Mouse (Mus musculus) heart, embryonic 12.5 days (tissue): Measurements from ENCODE around the gene Ppp6r2. TPM values are rescaled to one million over a fixed set of nuclear protein-coding genes. Genes with fewer than 3 reads are reported as not detected.

Source experiments
- ATAC-seq: fragments of 200-750 bp; cut with Nextera tagmentation; 2 replicates; pipeline ENCODE4 v1.8.0; 2017; ENCODE audit warnings: moderate TSS enrichment, moderate library complexity; ENCODE audit not compliant: insufficient number of reproducible peaks, low FRiP score
- H3K27ac ChIP-seq: fragments of 300-500 bp; sonication (generic); 2 replicates; pipeline ENCODE4 v1.5.1; 2016; ENCODE audit warnings: mild to moderate bottlenecking, moderate library complexity; ENCODE audit not compliant: poor library complexity, severe bottlenecking
- H3K27me3 ChIP-seq: fragments of 300-500 bp; sonication (generic); replicated peaks from 2 replicates; pipeline ENCODE4 v1.6.1; 2016; ENCODE audit warnings: mild to moderate bottlenecking, moderate library complexity
- H3K36me3 ChIP-seq: fragments of 300-500 bp; sonication (generic); 2 replicates; pipeline ENCODE4 v1.6.1; 2016; ENCODE audit warnings: mild to moderate bottlenecking, moderate library complexity
- H3K4me1 ChIP-seq: fragments of 300-500 bp; sonication (generic); replicated peaks from 2 replicates; pipeline ENCODE4 v1.6.1; 2016; ENCODE audit warnings: mild to moderate bottlenecking
- H3K4me2 ChIP-seq: fragments of 300-500 bp; sonication (generic); 2 replicates; pipeline ENCODE4 v1.6.1; 2016; ENCODE audit warnings: mild to moderate bottlenecking, moderate library complexity
- H3K4me3 ChIP-seq: fragments of 300-500 bp; sonication (generic); 2 replicates; pipeline ENCODE4 v1.5.1; 2016; ENCODE audit warnings: mild to moderate bottlenecking
- H3K9ac ChIP-seq: fragments of 300-500 bp; sonication (generic); 2 replicates; pipeline ENCODE4 v1.6.1; 2016; ENCODE audit warnings: mild to moderate bottlenecking, moderate library complexity
- H3K9me3 ChIP-seq: fragments of 300-500 bp; sonication (generic); replicated peaks from 2 replicates; pipeline ENCODE4 v1.6.1; 2016; ENCODE audit warnings: mild to moderate bottlenecking, moderate library complexity
- WGBS: fragments of 180-500 bp; shearing (Covaris S2); methylation state at CpG from one replicate; pipeline ENCODE4 v1.1.7; 2016; 5-methylcytosine and 5-hydroxymethylcytosine counted together
- polyA plus RNA-seq: library from polyadenylated mRNA; unstranded; fragments of >200 nt; fragmentation: Nextera tagmentation; extraction: Ambion mirVana; gene quantifications from 2 replicates; pipeline ENCODE4 v1.2.1, GENCODE M21; 2016

Ppp6r2 gene
- polyA plus RNA-seq, 1 experiment from 2014 or later: 25.9 TPM

DNA sequence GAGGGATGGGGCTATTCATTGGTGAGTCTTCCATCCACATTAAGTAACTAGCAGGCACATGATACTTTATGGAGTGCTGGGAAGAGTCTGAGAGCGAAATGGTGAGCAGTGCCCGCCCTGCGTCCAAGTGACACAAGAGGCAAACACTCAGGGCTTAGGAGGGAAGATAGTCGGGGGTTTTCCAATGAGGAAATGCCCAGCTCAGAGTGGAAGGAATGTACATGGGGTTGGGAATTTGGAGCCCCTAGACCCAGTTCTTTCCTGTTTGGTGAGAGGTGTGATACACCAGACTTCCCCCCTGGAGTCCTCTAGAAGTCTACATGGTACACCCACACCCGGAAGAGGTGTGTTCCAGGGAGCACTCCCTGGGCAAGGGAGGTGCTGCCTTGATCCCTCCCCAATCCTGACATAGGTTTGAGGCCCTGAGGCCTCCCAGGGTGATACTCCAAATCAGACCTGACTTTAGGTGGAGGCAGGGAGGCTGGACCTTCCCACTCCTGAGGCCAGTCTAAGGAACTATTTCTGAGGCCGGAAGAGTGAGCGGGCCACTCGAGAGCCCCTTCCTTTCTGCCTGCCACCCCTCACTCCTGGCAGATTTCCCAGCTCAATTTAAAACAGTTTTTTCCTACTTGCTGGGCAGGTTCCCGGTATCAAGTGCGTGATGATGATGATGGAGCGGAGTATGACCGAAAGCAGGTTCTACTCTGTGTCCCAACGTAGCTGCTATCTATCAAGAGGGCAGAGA, 35.8 kb upstream of the Ppp6r2 start:
- Histone ChIP-seq H3K36me3 (no peaks in the 10 kb centered on the region), H3K4me3 (no peak overlapping the region), H3K4me1 (peaks cover 89% of the 10 kb centered on the region), H3K4me2 (no peak overlapping the region), H3K9me3 (no peaks in the 10 kb centered on the region), H3K27ac (no peak overlapping the region), H3K27me3 (no peaks in the 10 kb centered on the region), H3K9ac (no peak overlapping the region)
- 71% methylated on average over 13 of the region's 13 CpGs for WGBS
- no peak for ATAC-seq

DNA sequence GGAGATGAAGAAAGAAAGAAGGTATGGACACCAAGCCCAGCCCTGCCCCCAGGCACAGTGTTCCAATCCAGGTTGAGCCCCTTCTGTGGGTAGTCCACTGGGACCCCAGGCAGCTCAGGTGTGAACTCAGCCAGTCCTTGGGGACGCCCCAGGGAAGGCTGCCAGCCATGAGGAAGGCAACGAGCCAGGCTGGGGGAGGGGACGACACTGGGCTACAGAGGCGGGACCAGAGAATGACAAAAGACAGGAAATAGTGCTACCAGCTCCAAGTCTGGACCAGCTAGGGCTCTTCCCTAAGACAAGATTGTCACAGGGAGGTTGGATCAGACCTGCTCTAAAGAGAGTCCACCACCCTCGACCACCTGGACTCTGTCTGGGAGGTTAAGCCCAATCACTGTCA, 34.2 kb upstream of the Ppp6r2 start:
- H3K4me2 ChIP-seq: peak overlapping the region; percentile 85
- WGBS: 12% methylated on average over 5 of the region's 5 CpGs
- H3K27me3 ChIP-seq: no peaks in the 10 kb centered on the region
- H3K36me3 ChIP-seq: no peaks in the 10 kb centered on the region
- H3K4me1 ChIP-seq: peaks cover 87% of the 10 kb centered on the region
- H3K27ac ChIP-seq: peak overlapping the region; percentile 92
- H3K9me3 ChIP-seq: no peaks in the 10 kb centered on the region
- H3K4me3 ChIP-seq: no peak overlapping the region
- ATAC-seq: no peak
- H3K9ac ChIP-seq: peak overlapping the region; percentile 55; the same call in 1 of the 2 replicates

DNA sequence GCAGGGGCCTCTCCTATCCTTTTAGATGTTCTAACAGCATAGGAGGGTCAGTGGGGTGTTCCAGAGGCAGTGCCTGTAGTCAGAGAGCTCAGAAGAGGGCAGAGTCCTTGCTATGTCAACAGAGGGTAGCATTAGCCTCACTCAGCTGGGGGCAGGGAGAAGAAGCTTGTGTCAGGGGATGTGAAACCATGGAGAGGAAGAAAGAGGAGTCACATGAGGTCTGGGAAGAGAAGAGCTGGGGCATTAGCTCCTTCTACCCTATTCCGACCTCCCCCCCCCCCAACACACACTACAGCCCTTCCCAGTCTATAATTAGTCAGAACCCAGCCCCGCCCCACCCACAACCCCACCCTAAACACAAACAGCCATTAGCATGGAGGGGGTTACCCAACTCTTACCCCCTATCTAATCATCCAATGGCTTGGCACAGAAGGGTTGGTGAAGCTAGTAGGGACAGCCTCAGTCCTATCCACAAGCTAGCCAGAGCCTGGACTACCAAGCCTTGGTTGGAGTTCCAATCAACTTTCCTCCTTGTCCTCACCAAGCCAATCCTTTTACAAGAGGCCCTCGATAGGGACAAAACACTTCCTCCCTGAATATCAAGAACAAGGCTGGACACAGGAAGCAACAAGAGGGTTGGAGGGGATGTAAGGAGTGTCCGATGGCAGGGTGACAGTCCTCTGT, 33.6 kb upstream of the Ppp6r2 start:
- Histone ChIP-seq H3K27ac (peak overlapping the region; percentile 92), H3K4me3 (no peak overlapping the region), H3K4me1 (peaks cover 87% of the 10 kb centered on the region), H3K9me3 (no peaks in the 10 kb centered on the region), H3K4me2 (peak overlapping the region; percentile 85), H3K27me3 (no peaks in the 10 kb centered on the region), H3K36me3 (no peaks in the 10 kb centered on the region), H3K9ac (peak overlapping the region; percentile 55; the same call in 1 of the 2 replicates)
- ATAC-seq: no peak
- 56% methylated on average over 4 of the region's 4 CpGs for WGBS

DNA sequence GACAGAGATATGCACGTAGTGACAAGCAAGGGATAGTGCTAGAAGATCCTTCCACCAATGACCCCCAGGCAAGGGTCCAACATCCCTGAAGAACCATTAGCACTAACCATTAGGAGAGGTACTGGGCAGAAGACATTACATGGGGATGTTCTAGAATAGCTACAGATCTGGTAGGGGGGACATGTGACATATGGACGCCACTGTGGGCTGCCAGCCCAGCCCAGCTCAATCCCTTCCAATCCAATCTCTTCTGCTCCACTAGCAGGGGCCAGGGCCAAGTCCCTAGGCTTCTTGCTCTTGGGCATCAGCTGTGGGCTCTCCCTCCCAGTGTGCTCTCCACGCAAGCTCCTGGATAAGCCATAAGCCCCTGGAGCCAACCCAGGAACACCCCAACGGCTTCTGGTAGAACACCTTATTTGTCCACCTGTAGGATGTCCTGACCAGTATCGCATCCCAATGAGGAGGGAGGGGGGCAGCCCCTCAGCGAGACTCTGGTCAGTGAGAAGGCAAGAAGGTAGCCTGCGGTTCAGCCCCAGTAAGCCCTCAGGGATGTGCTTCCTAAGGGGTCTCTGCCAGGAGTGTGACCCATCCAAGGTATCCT, 33.0 kb upstream of the Ppp6r2 start:
- H3K27ac ChIP-seq: peak overlapping the region; percentile 92
- H3K27me3 ChIP-seq: no peaks in the 10 kb centered on the region
- ATAC-seq: no peak
- H3K9ac ChIP-seq: peak overlapping the region; percentile 88
- no peaks in the 10 kb centered on the region for H3K9me3 ChIP-seq
- H3K4me3 ChIP-seq: peak overlapping the region; percentile 80
- WGBS: 66% methylated on average over 7 of the region's 7 CpGs
- H3K4me1 ChIP-seq: peaks cover 84% of the 10 kb centered on the region
- peak overlapping the region; percentile 85 for H3K4me2 ChIP-seq
- H3K36me3 ChIP-seq: no peaks in the 10 kb centered on the region

DNA sequence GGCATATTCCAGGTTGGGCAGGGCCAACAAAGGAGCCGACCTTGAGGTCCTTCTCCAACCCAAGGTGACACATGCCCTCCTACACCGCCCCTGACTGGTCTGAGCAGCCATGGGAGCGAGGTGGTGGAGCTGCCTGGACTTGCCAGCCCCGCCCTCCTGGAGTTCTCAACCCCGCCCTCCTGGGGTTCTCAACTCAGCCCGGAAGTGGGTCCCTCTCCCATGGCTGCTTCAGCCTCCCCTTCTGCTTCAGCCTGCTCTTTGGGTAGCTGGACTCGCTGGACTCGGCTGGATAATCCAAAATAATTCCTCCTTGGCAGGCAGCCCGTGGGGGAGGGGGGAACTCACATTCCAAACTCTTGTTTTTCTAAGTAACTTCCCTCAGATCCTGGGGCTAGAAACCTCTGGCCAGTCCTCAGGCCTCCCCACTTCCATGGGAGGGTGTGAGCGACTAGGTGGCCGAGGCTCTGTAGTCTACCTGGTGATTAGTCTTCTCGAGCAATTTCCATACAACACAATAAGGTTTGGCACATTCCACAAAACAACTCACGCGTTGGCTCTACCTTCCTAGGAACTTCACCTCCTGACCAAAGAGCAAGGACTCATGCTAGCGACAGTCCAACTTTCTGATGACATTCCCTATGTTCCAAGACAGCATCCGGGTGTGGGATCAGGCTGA, 32.3 kb upstream of the Ppp6r2 start:
- peak overlapping the region; percentile 92 for H3K27ac ChIP-seq
- ATAC-seq: peak; percentile 73

DNA sequence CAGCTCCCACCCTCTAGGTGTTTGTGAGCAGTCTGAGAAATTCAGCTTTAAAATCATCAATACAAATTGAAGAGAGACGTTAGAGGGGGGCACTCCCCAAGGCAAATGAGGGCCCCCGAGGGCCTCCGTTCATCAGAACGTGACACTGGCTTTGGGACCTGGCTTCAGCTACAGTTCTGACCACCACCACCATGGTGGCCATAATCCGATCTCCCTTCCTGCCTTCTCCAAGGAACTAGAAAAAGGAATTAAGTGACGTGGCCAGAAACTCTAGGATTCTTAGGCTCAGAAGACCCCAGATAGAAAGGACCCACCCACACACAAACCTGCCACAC, 31.8 kb upstream of the Ppp6r2 start:
- Histone ChIP-seq H3K36me3 (0 out of 2 replicates have a peak, but pooled peaks cover under 1% of the 10 kb centered on the region), H3K9ac (peak overlapping the region; percentile 88), H3K4me3 (peak overlapping the region; percentile 80), H3K4me1 (peaks cover 72% of the 10 kb centered on the region), H3K4me2 (peak overlapping the region; percentile 85), H3K27me3 (no peaks in the 10 kb centered on the region), H3K27ac (peak overlapping the region; percentile 92), H3K9me3 (no peaks in the 10 kb centered on the region)
- 7% methylated on average over 6 of the region's 6 CpGs for WGBS
- no peak for ATAC-seq

More for the DNA sequence above, 32.3 kb upstream of the Ppp6r2 start:
- peak overlapping the region; percentile 88 for H3K9ac ChIP-seq
- peak overlapping the region; percentile 80 for H3K4me3 ChIP-seq
- peaks cover 77% of the 10 kb centered on the region for H3K4me1 ChIP-seq
- peak overlapping the region; percentile 85 for H3K4me2 ChIP-seq
- H3K36me3 ChIP-seq: no peaks in the 10 kb centered on the region
- no peaks in the 10 kb centered on the region for H3K9me3 ChIP-seq
- 3% methylated on average over 16 of the region's 16 CpGs for WGBS
- H3K27me3 ChIP-seq: no peaks in the 10 kb centered on the region

DNA sequence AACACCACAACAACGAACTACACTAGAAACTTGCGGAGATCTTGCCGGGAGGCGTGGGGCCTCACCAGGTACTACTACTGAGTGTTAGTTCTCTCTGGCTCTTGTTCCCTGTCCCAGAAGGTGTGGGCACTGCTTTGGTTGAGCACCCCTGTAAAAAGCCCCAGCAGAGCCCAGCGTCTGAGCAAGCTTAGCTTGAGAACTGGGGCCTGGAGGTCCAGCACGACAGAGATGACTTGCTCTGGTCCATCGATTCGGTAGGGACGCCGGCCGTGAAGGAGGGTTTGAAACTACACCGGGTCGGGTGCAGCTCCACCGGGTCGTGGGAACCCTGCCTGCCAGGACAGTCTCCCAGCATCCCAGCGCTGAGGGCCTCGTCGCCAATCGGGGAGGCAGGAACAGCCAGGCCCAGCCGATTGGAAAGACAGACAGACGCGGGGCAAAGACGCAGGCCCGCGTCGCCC, 31.2 kb upstream of the Ppp6r2 start:
- peaks cover 66% of the 10 kb centered on the region for H3K4me1 ChIP-seq
- peak overlapping the region; percentile 92 for H3K27ac ChIP-seq
- peak overlapping the region; percentile 88 for H3K9ac ChIP-seq
- peak; percentile 15; the same call in 1 of the 2 replicates for ATAC-seq
- no peaks in the 10 kb centered on the region for H3K27me3 ChIP-seq
- WGBS: 1% methylated on average over 25 of the region's 26 CpGs
- H3K36me3 ChIP-seq: peaks cover 6% of the 10 kb centered on the region; the same call in 1 of the 2 replicates
- H3K4me3 ChIP-seq: peak overlapping the region; percentile 80
- peak overlapping the region; percentile 85 for H3K4me2 ChIP-seq
- H3K9me3 ChIP-seq: no peaks in the 10 kb centered on the region

DNA sequence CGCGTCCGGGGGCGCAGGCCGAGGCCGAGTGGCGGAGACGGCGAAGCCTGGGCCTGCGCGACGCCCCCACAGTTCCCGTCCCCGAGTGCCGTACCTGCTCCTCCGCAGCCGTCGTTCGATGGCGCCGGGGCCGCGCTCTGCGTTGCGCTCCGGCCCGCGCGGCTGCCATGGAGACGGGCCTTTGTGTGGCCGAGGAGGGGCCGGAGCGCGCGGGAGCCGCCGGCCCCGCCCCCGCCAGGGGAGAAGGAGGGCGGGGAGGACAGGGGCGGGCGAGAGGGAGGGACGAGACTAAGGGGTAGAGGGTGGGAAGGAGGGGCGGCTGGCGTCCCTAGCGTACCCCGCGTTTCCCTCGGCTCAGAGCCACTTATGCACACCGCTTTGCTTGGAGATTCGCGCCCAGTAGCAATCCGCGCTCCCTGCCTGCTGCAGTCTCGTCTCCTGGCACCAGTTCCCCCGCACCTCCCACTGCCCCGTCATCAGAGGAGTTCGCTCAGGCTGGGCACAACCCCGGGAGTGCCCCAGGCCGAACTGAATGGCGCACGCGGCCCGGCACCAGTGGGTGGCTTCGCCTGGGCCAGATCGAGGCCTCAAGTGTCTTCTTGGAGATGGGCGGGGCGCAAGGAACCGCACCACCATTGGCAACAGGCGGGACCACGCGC, 30.7 kb upstream of the Ppp6r2 start, which contains the start of gene Plxnb2:
Gene Plxnb2 (minus strand): TSS at position 218 of the 659 bp plus-strand sequence.
- peaks cover 7% of the 10 kb centered on the region; the same call in 1 of the 2 replicates for H3K36me3 ChIP-seq
- peak; percentile 87 for ATAC-seq
- H3K9ac ChIP-seq: peak within 1 kb of the TSS; percentile 88
- H3K27ac ChIP-seq: peak within 1 kb of the TSS; percentile 92
- H3K9me3 ChIP-seq: no peaks in the 10 kb centered on the region
- H3K4me2 ChIP-seq: peak within 1 kb of the TSS; percentile 85
- H3K4me3 ChIP-seq: peak within 1 kb of the TSS; percentile 80
- H3K4me1 ChIP-seq: peaks cover 60% of the 10 kb centered on the region
- WGBS: under 1% methylated on average over 65 of the region's 72 CpGs
- no peaks in the 10 kb centered on the region for H3K27me3 ChIP-seq

DNA sequence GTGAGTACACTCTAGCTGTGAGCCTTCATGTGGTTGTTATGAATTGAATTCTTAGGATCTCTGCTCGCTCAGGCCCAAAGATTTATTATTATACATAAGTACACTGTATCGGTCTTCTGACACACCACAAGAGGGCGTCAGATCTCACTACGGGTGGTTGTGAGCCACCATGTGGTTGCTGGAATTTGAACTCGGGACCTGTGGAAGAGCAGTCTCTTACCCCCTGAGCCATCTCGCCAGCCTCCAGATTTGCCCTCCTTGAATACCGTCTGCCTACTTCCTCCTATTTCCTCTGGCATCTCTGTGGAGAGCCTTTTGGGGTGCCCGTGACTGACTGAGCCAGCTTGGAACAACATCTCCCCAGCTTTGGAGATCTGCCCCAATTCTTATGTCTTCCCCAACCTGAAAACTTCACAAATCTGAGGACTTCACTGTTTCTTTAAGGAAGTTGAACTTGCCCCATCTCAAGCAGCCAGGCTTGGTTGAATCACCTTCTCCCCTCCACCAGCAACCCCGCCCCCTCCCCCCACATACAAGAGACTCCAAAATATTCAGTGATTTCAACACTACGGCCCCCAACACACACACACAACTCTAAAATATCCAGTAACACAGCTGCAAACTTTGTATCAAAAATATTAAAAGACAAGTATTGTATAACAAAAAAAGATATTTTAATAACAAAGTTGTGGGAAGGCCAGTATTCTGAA, 29.6 kb upstream of the Ppp6r2 start:
- H3K27ac ChIP-seq: peak overlapping the region; percentile 74
- H3K36me3 ChIP-seq: peaks cover 14% of the 10 kb centered on the region; the same call in 1 of the 2 replicates
- H3K9me3 ChIP-seq: no peaks in the 10 kb centered on the region
- WGBS: 64% methylated on average over 10 of the region's 10 CpGs
- H3K4me1 ChIP-seq: peaks cover 50% of the 10 kb centered on the region
- peak overlapping the region; percentile 50 for H3K9ac ChIP-seq
- no peak overlapping the region for H3K4me3 ChIP-seq
- no peak for ATAC-seq
- peak overlapping the region; percentile 85 for H3K4me2 ChIP-seq
- no peaks in the 10 kb centered on the region for H3K27me3 ChIP-seq

DNA sequence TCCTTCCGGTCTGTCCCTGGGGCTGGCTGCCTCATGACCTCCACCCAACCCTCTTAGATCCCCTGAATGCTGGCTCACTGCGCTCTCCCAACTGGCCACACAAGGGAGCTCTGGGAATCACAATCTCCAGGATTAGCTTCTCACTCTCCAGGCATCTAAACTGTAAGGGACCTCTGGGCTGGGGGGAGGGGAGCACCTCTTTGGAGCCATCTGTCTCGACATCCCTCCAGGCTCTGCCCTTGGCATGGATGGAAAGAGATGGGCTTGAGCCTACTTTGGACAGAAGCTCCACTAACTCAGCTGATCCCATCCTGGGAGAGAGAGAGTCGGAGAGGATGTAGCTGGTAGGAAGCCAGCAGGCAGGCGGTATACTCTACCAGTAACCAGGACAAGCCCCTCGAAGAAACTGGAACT, 29.0 kb upstream of the Ppp6r2 start:
- H3K4me3 ChIP-seq: no peak overlapping the region
- ATAC-seq: no peak
- H3K27ac ChIP-seq: peak overlapping the region; percentile 74
- no peaks in the 10 kb centered on the region for H3K9me3 ChIP-seq
- H3K36me3 ChIP-seq: peaks cover 17% of the 10 kb centered on the region; the same call in 1 of the 2 replicates
- H3K4me1 ChIP-seq: peaks cover 44% of the 10 kb centered on the region
- WGBS: 22% methylated on average over 6 of the region's 6 CpGs
- peak overlapping the region; percentile 85 for H3K4me2 ChIP-seq
- H3K27me3 ChIP-seq: no peaks in the 10 kb centered on the region
- peak overlapping the region; percentile 50 for H3K9ac ChIP-seq
